Mouse (Mus musculus) thymus, adult 2 months (tissue): ENCODE results near the gene Jmjd7.

Source experiments
- CTCF ChIP-seq: fragments of 200-500 bp; IDR thresholded peaks from 2 replicates; pipeline ENCODE4 v1.5.1; 2012; ENCODE audit warnings: mild to moderate bottlenecking, control low read depth, low read length, moderate library complexity, borderline replicate concordance; ENCODE audit not compliant: control insufficient read depth, poor library complexity, insufficient read depth; ENCODE audit errors: extremely low read depth
- POLR2A ChIP-seq: fragments of 200-500 bp; IDR thresholded peaks from 2 replicates; pipeline ENCODE4 v1.6.1; 2012; ENCODE audit warnings: mild to moderate bottlenecking, low read length, control low read depth, moderate library complexity; ENCODE audit not compliant: control insufficient read depth, poor library complexity, insufficient read depth; ENCODE audit errors: extremely low read depth

DNA sequence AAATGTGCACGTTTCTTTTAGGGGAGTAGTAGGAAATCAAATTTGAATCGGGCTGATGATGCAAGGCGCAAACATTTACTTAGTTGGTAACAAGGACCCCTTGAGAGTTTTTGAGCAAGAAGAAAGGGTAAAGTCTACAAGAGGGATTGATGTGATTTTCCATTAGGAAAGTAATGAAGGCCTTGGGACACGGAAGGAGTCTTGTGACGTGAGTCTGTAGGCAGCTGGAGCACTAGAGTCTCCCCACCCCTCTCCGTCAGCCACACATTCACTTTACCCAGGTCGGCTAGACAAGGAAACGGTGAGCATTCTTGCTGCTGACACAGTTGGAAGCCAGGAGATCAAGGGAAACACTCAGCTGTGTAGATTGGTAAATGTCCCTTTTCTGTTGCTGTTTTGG, 41.4 kb upstream of the Jmjd7 start:
- TF ChIP-seq CTCF (no peak), POLR2A (no peak)
